Mouse (Mus musculus) embryonic facial prominence, embryonic 15.5 days (tissue): ENCODE results near the gene Nup93. TPM values are rescaled to one million over a fixed set of nuclear protein-coding genes. Genes with fewer than 3 reads are reported as not detected.

Source experiments
- ATAC-seq: fragments of 200-750 bp; cut with Nextera tagmentation; 2 replicates; pipeline ENCODE4 v1.8.0; 2017; ENCODE audit warnings: low read depth, moderate TSS enrichment; ENCODE audit not compliant: insufficient number of reproducible peaks, low FRiP score, low TSS enrichment
- H3K27ac ChIP-seq: fragments of 300-500 bp; sonication (generic); replicated peaks from 2 replicates; pipeline ENCODE4 v1.5.1; 2015; ENCODE audit warnings: mild to moderate bottlenecking, inconsistent platforms
- H3K27me3 ChIP-seq: fragments of 300-500 bp; sonication (generic); 2 replicates; pipeline ENCODE4 v1.6.1; 2015; ENCODE audit warnings: inconsistent platforms
- H3K36me3 ChIP-seq: fragments of 300-500 bp; sonication (generic); 2 replicates; pipeline ENCODE4 v1.6.1; 2015; ENCODE audit warnings: mild to moderate bottlenecking, inconsistent platforms
- H3K4me1 ChIP-seq: fragments of 300-500 bp; sonication (generic); 2 replicates; pipeline ENCODE4 v1.6.1; 2015; ENCODE audit warnings: inconsistent platforms
- H3K4me2 ChIP-seq: fragments of 300-500 bp; sonication (generic); replicated peaks from 2 replicates; pipeline ENCODE4 v1.6.1; 2015; ENCODE audit warnings: mild to moderate bottlenecking, inconsistent platforms
- H3K4me3 ChIP-seq: fragments of 300-500 bp; sonication (generic); replicated peaks from 2 replicates; pipeline ENCODE4 v1.5.1; 2015; ENCODE audit warnings: mild to moderate bottlenecking, inconsistent platforms
- H3K9ac ChIP-seq: fragments of 300-500 bp; sonication (generic); 2 replicates; pipeline ENCODE4 v1.6.1; 2015; ENCODE audit warnings: inconsistent platforms
- H3K9me3 ChIP-seq: fragments of 300-500 bp; sonication (generic); replicated peaks from 2 replicates; pipeline ENCODE4 v1.6.1; 2016; ENCODE audit warnings: inconsistent platforms
- WGBS: fragments of 180-500 bp; shearing (Covaris S2); methylation state at CpG from one replicate; pipeline ENCODE4 v1.1.7; 2015; 5-methylcytosine and 5-hydroxymethylcytosine counted together
- polyA plus RNA-seq: library from polyadenylated mRNA; unstranded; fragments of >200 nt; fragmentation: Nextera tagmentation; extraction: Ambion mirVana; gene quantifications from 2 replicates; pipeline ENCODE4 v1.2.1, GENCODE M21; 2015

Nup93 gene
- polyA plus RNA-seq, 1 experiment from 2014 or later: 63.5 TPM

DNA sequence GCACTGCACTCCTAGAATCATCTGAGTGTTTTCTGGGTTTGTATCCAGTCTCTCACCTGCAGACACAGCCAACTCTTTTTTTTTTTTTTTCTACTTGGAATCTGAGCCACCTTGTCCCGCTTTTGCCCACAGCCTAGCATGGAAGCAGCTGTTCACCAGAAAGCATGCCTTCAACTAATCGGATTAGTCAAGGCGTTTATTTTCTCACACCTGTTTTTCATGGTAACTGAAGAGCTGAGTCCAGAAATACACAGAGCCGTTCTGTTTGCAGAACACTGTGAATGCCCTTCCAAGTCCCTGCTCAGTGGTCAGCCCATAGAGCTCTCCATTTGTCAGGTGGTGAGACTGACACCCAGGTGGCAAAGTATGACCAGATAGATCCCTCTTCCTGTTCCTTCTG, 107.7 kb downstream of the Nup93 start:
- Histone ChIP-seq H3K9me3 (no peaks in the 10 kb centered on the region), H3K4me3 (no peak overlapping the region), H3K4me1 (peaks cover 9% of the 10 kb centered on the region; the same call in 1 of the 2 replicates), H3K36me3 (no peaks in the 10 kb centered on the region), H3K27ac (peak overlapping the region; percentile 34; the same call in 1 of the 2 replicates), H3K4me2 (no peak overlapping the region), H3K9ac (no peak overlapping the region), H3K27me3 (no peaks in the 10 kb centered on the region)
- 0 out of 2 replicates have a peak, but pooled peaks have one; percentile 20 for ATAC-seq
- 37% methylated on average over 4 of the region's 4 CpGs for WGBS

- Histone ChIP-seq H3K4me3 (no peak overlapping the region), H3K9me3 (no peaks in the 10 kb centered on the region), H3K9ac (no peak overlapping the region), H3K4me1 (peaks cover 9% of the 10 kb centered on the region; the same call in 1 of the 2 replicates), H3K27me3 (no peaks in the 10 kb centered on the region), H3K36me3 (no peaks in the 10 kb centered on the region), H3K4me2 (no peak overlapping the region), H3K27ac (no peak overlapping the region)
- ATAC-seq: no peak
- 61% methylated on average over 6 of the region's 6 CpGs for WGBS
Observed at GRCm38 (mm10) chr8:94323041-94323440, 108.7 kb downstream of the Nup93 start.

DNA sequence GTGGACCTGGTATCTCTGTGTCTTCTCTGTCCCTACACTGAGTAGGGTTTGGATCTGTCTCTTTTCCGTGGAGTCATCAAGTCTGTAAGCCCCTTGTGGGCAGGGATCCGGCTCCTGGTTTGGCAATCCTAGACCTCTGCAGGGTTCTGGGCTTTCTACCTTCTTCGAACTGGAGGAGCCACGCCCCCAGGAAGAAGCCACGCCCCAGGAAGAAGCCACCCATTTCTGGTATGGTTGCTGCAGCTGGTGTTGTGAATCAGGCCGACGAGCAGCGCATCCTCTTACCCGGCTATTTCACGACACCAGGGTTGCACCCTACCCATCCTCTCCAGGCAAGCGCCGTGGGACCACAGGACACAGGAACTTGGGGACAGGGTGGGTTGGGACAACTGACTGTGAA, 109.7 kb downstream of the Nup93 start:
- no peak overlapping the region for H3K4me2 ChIP-seq
- H3K9me3 ChIP-seq: no peaks in the 10 kb centered on the region
- no peaks in the 10 kb centered on the region for H3K36me3 ChIP-seq
- no peak overlapping the region for H3K9ac ChIP-seq
- H3K27ac ChIP-seq: no peak overlapping the region
- no peak overlapping the region for H3K4me3 ChIP-seq
- peaks cover 9% of the 10 kb centered on the region; the same call in 1 of the 2 replicates for H3K4me1 ChIP-seq
- no peak for ATAC-seq
- 61% methylated on average over 12 of the region's 12 CpGs for WGBS
- no peaks in the 10 kb centered on the region for H3K27me3 ChIP-seq

GRCm38 (mm10) chr8:94326016-94326415, 111.7 kb downstream of the Nup93 start:
- no peak for ATAC-seq
- H3K36me3 ChIP-seq: no peaks in the 10 kb centered on the region
- no peak overlapping the region for H3K9ac ChIP-seq
- no peaks in the 10 kb centered on the region for H3K27me3 ChIP-seq
- 66% methylated on average over 4 of the region's 4 CpGs for WGBS
- no peak overlapping the region for H3K27ac ChIP-seq
- peaks cover 8% of the 10 kb centered on the region; the same call in 1 of the 2 replicates for H3K4me1 ChIP-seq
- H3K9me3 ChIP-seq: no peaks in the 10 kb centered on the region
- no peak overlapping the region for H3K4me3 ChIP-seq
- H3K4me2 ChIP-seq: no peak overlapping the region

- Histone ChIP-seq H3K36me3 (no peaks in the 10 kb centered on the region), H3K9me3 (no peaks in the 10 kb centered on the region), H3K27me3 (no peaks in the 10 kb centered on the region), H3K4me3 (no peak within 1 kb of the TSS), H3K4me1 (no peaks in the 10 kb centered on the region), H3K4me2 (no peak within 1 kb of the TSS), H3K9ac (no peak within 1 kb of the TSS), H3K27ac (no peak within 1 kb of the TSS)
- no peak for ATAC-seq
- 81% methylated on average over 21 of the region's 21 CpGs for WGBS
Observed at GRCm38 (mm10) chr8:94328932-94329728, 114.8 kb downstream of the Nup93 start, which contains the start of gene Slc12a3. Slc12a3 (plus strand) TSS chr8:94329201.

- WGBS: 30% methylated on average over 4 of the region's 4 CpGs
- ATAC-seq: no peak
Observed at GRCm38 (mm10) chr8:94330733-94331132, 116.4 kb downstream of the Nup93 start.

DNA sequence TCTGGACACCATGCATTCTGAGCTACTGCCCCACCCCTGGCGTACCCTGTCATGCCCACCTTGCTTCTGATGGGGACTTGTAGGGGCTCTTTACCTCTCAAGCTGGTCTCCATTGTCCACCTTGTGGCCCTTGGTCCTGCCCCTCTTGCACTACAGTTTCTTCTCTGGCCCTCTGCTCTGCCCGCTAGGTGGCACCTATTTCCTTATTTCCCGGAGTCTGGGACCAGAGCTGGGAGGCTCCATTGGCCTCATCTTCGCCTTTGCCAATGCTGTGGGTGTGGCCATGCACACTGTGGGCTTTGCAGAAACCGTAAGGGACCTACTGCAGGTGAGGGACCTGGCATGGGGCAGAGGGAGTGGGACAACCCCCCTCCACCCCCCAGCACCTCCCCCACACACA, 119.0 kb downstream of the Nup93 start:
- no peaks in the 10 kb centered on the region for H3K9me3 ChIP-seq
- H3K9ac ChIP-seq: no peak overlapping the region
- no peak overlapping the region for H3K4me3 ChIP-seq
- no peak overlapping the region for H3K27ac ChIP-seq
- no peak overlapping the region for H3K4me2 ChIP-seq
- H3K36me3 ChIP-seq: no peaks in the 10 kb centered on the region
- ATAC-seq: no peak
- no peaks in the 10 kb centered on the region for H3K4me1 ChIP-seq
- H3K27me3 ChIP-seq: no peaks in the 10 kb centered on the region
- WGBS: 51% methylated on average over 5 of the region's 5 CpGs

More at GRCm38 (mm10) chr8:94330733-94331132, 116.4 kb downstream of the Nup93 start:
- Histone ChIP-seq H3K4me3 (no peak overlapping the region), H3K36me3 (no peaks in the 10 kb centered on the region), H3K27ac (no peak overlapping the region), H3K27me3 (no peaks in the 10 kb centered on the region), H3K9me3 (no peaks in the 10 kb centered on the region), H3K4me1 (no peaks in the 10 kb centered on the region), H3K4me2 (no peak overlapping the region), H3K9ac (no peak overlapping the region)

DNA sequence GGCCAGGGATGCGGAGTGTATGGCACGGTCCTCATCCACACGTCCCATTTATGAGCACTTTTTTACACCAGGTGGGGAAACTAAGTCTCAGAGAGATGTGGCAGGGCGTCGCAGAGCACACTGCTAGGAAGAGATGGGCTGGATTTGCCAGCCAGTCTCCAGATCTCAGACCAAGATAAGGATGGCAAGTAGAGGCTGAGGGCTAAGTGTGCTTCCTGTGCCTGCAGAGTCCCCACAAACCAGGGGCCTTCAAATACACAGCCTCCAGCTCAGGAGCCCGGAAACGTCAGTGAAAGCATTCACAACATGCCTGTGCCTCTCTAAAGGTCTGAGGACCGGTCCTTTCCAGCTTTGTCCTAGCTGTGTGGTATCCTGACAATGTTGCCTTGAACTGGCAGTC, 123.2 kb downstream of the Nup93 start:
- H3K4me1 ChIP-seq: no peaks in the 10 kb centered on the region
- WGBS: 74% methylated on average over 8 of the region's 8 CpGs
- H3K9ac ChIP-seq: no peak overlapping the region
- ATAC-seq: no peak
- no peak overlapping the region for H3K27ac ChIP-seq
- no peaks in the 10 kb centered on the region for H3K27me3 ChIP-seq
- H3K9me3 ChIP-seq: no peaks in the 10 kb centered on the region
- no peak overlapping the region for H3K4me3 ChIP-seq
- H3K4me2 ChIP-seq: no peak overlapping the region
- H3K36me3 ChIP-seq: no peaks in the 10 kb centered on the region

GRCm38 (mm10) chr8:94340796-94341195, 126.4 kb downstream of the Nup93 start:
- ATAC-seq: no peak
- WGBS: 79% methylated on average over 7 of the region's 7 CpGs
- H3K9ac ChIP-seq: no peak overlapping the region
- no peak overlapping the region for H3K4me2 ChIP-seq
- no peaks in the 10 kb centered on the region for H3K4me1 ChIP-seq
- H3K9me3 ChIP-seq: no peaks in the 10 kb centered on the region
- no peak overlapping the region for H3K27ac ChIP-seq
- no peaks in the 10 kb centered on the region for H3K36me3 ChIP-seq
- no peaks in the 10 kb centered on the region for H3K27me3 ChIP-seq
- H3K4me3 ChIP-seq: no peak overlapping the region

DNA sequence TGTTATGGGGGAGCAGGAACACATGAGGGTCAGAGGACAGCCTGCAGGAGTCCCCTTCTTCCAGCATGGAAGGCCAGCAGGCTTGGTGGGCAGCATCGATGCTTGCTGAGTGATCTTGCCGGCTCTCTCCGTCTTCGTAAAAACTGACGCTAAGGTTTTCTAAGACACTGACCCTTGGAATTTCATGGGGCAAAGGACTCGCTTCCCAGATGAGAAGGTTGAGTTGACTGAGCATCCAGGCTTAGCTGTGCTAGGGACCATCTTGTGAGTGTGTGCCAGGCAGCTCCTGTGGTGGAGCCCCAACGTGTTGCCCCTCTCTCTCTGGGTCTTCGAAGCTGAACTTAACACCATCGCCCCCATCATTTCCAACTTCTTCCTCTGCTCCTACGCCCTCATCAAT, 128.3 kb downstream of the Nup93 start:
- no peaks in the 10 kb centered on the region for H3K36me3 ChIP-seq
- H3K9me3 ChIP-seq: no peaks in the 10 kb centered on the region
- no peak overlapping the region for H3K27ac ChIP-seq
- H3K4me2 ChIP-seq: no peak overlapping the region
- no peak overlapping the region for H3K9ac ChIP-seq
- ATAC-seq: no peak
- H3K4me1 ChIP-seq: no peaks in the 10 kb centered on the region
- H3K4me3 ChIP-seq: no peak overlapping the region
- WGBS: 88% methylated on average over 10 of the region's 10 CpGs
- H3K27me3 ChIP-seq: no peaks in the 10 kb centered on the region

GRCm38 (mm10) chr8:94343290-94343689, 128.9 kb downstream of the Nup93 start:
- Histone ChIP-seq H3K27ac (no peak overlapping the region), H3K9ac (no peak overlapping the region), H3K9me3 (no peaks in the 10 kb centered on the region), H3K4me2 (no peak overlapping the region), H3K36me3 (no peaks in the 10 kb centered on the region), H3K27me3 (no peaks in the 10 kb centered on the region), H3K4me3 (no peak overlapping the region), H3K4me1 (no peaks in the 10 kb centered on the region)
- ATAC-seq: no peak
- WGBS: 9% methylated on average over 6 of the region's 6 CpGs
